Mouse (Mus musculus): Measurements from ENCODE around the gene Pcbp2. TPM values are rescaled to one million over a fixed set of nuclear protein-coding genes. Genes with fewer than 3 reads are reported as not detected.

The Pcbp2 gene
- polyA plus RNA-seq, 1 experiment from 2014 or later: 140 TPM

- peaks cover 20% of the 10 kb centered on the region for H3K4me1 ChIP-seq (ENCODE audit: control insufficient read depth, insufficient read depth, low read length)
- H3K9ac ChIP-seq (ENCODE audit: low read length): no peak overlapping the region
- H3K9me3 ChIP-seq (replicated peaks; ENCODE audit: control insufficient read depth, low read length): no peaks in the 10 kb centered on the region
- no peak overlapping the region for H3K4me3 ChIP-seq (ENCODE audit: low read length)
- WGBS: 77% methylated on average over 4 of the region's 4 CpGs
- no peaks in the 10 kb centered on the region for H3K27me3 ChIP-seq (ENCODE audit: control insufficient read depth, insufficient read depth, low read length)
- ATAC-seq (replicated peaks; ENCODE audit: extremely low read depth, insufficient read depth, low FRiP score): no peak
- H3K4me2 ChIP-seq (ENCODE audit: low read depth, low read length): no peak overlapping the region
- peaks cover 22% of the 10 kb centered on the region for H3K36me3 ChIP-seq (ENCODE audit: control insufficient read depth, insufficient read depth)
- no peak overlapping the region for H3K27ac ChIP-seq (ENCODE audit: low read length)
Measured at GRCm38 (mm10) chr15:102521480-102521879, 51.1 kb downstream of the Pcbp2 start.

- Histone ChIP-seq H3K9me3 (replicated peaks; ENCODE audit: control insufficient read depth, low read length) (no peaks in the 10 kb centered on the region), H3K36me3 (ENCODE audit: control insufficient read depth, insufficient read depth) (peaks cover 47% of the 10 kb centered on the region), H3K27me3 (ENCODE audit: control insufficient read depth, insufficient read depth, low read length) (no peaks in the 10 kb centered on the region), H3K9ac (ENCODE audit: low read length) (peak within 1 kb of the TSS; percentile 34; the same call in 1 of the 2 replicates), H3K4me2 (ENCODE audit: low read depth, low read length) (no peak within 1 kb of the TSS), H3K4me3 (ENCODE audit: low read length) (no peak within 1 kb of the TSS), H3K27ac (ENCODE audit: low read length) (no peak within 1 kb of the TSS), H3K4me1 (ENCODE audit: control insufficient read depth, insufficient read depth, low read length) (peaks cover 9% of the 10 kb centered on the region)
- 7% methylated on average over 3 of the region's 3 CpGs for WGBS
- no peak for ATAC-seq (replicated peaks; ENCODE audit: extremely low read depth, insufficient read depth, low FRiP score)
Measured at GRCm38 (mm10) chr15:102524892-102525485, 54.6 kb downstream of the Pcbp2 start, which contains the start of gene Npff. TSS of gene Npff (minus strand) at chr15:102524942.

GRCm38 (mm10) chr15:102526111-102527002, 56.0 kb downstream of the Pcbp2 start:
- Histone ChIP-seq H3K4me2 (ENCODE audit: low read depth, low read length) (no peak overlapping the region), H3K4me3 (ENCODE audit: low read length) (no peak overlapping the region), H3K27me3 (ENCODE audit: control insufficient read depth, insufficient read depth, low read length) (no peaks in the 10 kb centered on the region), H3K9me3 (replicated peaks; ENCODE audit: control insufficient read depth, low read length) (no peaks in the 10 kb centered on the region), H3K27ac (ENCODE audit: low read length) (no peak overlapping the region; the same call in 1 of the 2 replicates), H3K9ac (ENCODE audit: low read length) (no peak overlapping the region), H3K4me1 (ENCODE audit: control insufficient read depth, insufficient read depth, low read length) (no peaks in the 10 kb centered on the region), H3K36me3 (ENCODE audit: control insufficient read depth, insufficient read depth) (peaks cover 49% of the 10 kb centered on the region)
- no peak for ATAC-seq (replicated peaks; ENCODE audit: extremely low read depth, insufficient read depth, low FRiP score)
- 71% methylated on average over 6 of the region's 6 CpGs for WGBS

GRCm38 (mm10) chr15:102527936-102528335, 57.6 kb downstream of the Pcbp2 start:
- no peaks in the 10 kb centered on the region for H3K9me3 ChIP-seq (replicated peaks; ENCODE audit: control insufficient read depth, low read length)
- no peaks in the 10 kb centered on the region for H3K4me1 ChIP-seq (ENCODE audit: control insufficient read depth, insufficient read depth, low read length)
- H3K9ac ChIP-seq (ENCODE audit: low read length): no peak overlapping the region
- no peak overlapping the region for H3K27ac ChIP-seq (ENCODE audit: low read length)
- H3K4me2 ChIP-seq (ENCODE audit: low read depth, low read length): no peak overlapping the region
- H3K27me3 ChIP-seq (ENCODE audit: control insufficient read depth, insufficient read depth, low read length): no peaks in the 10 kb centered on the region
- peaks cover 47% of the 10 kb centered on the region for H3K36me3 ChIP-seq (ENCODE audit: control insufficient read depth, insufficient read depth)
- 74% methylated on average over 3 of the region's 3 CpGs for WGBS
- ATAC-seq (replicated peaks; ENCODE audit: extremely low read depth, insufficient read depth, low FRiP score): no peak
- H3K4me3 ChIP-seq (ENCODE audit: low read length): no peak overlapping the region

GRCm38 (mm10) chr15:102528396-102528795, 58.1 kb downstream of the Pcbp2 start:
- Histone ChIP-seq H3K9me3 (replicated peaks; ENCODE audit: control insufficient read depth, low read length) (no peaks in the 10 kb centered on the region), H3K36me3 (ENCODE audit: control insufficient read depth, insufficient read depth) (peaks cover 49% of the 10 kb centered on the region), H3K4me2 (ENCODE audit: low read depth, low read length) (no peak overlapping the region), H3K9ac (ENCODE audit: low read length) (no peak overlapping the region), H3K27ac (ENCODE audit: low read length) (no peak overlapping the region), H3K4me3 (ENCODE audit: low read length) (no peak overlapping the region), H3K27me3 (ENCODE audit: control insufficient read depth, insufficient read depth, low read length) (no peaks in the 10 kb centered on the region), H3K4me1 (ENCODE audit: control insufficient read depth, insufficient read depth, low read length) (no peaks in the 10 kb centered on the region)
- 97% methylated on average over 1 of the region's 1 CpGs for WGBS
- ATAC-seq (replicated peaks; ENCODE audit: extremely low read depth, insufficient read depth, low FRiP score): no peak

GRCm38 (mm10) chr15:102530566-102530965, 60.2 kb downstream of the Pcbp2 start:
- no peak overlapping the region for H3K9ac ChIP-seq (ENCODE audit: low read length)
- H3K4me2 ChIP-seq (ENCODE audit: low read depth, low read length): no peak overlapping the region
- WGBS: 79% methylated on average over 4 of the region's 4 CpGs
- H3K36me3 ChIP-seq (ENCODE audit: control insufficient read depth, insufficient read depth): peaks cover 49% of the 10 kb centered on the region
- no peaks in the 10 kb centered on the region for H3K27me3 ChIP-seq (ENCODE audit: control insufficient read depth, insufficient read depth, low read length)
- no peaks in the 10 kb centered on the region for H3K9me3 ChIP-seq (replicated peaks; ENCODE audit: control insufficient read depth, low read length)
- no peaks in the 10 kb centered on the region for H3K4me1 ChIP-seq (ENCODE audit: control insufficient read depth, insufficient read depth, low read length)
- no peak overlapping the region for H3K27ac ChIP-seq (ENCODE audit: low read length)
- no peak overlapping the region for H3K4me3 ChIP-seq (ENCODE audit: low read length)
- ATAC-seq (replicated peaks; ENCODE audit: extremely low read depth, insufficient read depth, low FRiP score): no peak

- WGBS: 85% methylated on average over 4 of the region's 4 CpGs
- peaks cover 56% of the 10 kb centered on the region for H3K36me3 ChIP-seq (ENCODE audit: control insufficient read depth, insufficient read depth)
- no peak for ATAC-seq (replicated peaks; ENCODE audit: extremely low read depth, insufficient read depth, low FRiP score)
Measured at GRCm38 (mm10) chr15:102531586-102531985, 61.2 kb downstream of the Pcbp2 start.

GRCm38 (mm10) chr15:102532106-102532900, 62.0 kb downstream of the Pcbp2 start:
- no peak for ATAC-seq (replicated peaks; ENCODE audit: extremely low read depth, insufficient read depth, low FRiP score)

More at GRCm38 (mm10) chr15:102531586-102531985, 61.2 kb downstream of the Pcbp2 start:
- H3K4me3 ChIP-seq (ENCODE audit: low read length): no peak overlapping the region
- H3K4me1 ChIP-seq (ENCODE audit: control insufficient read depth, insufficient read depth, low read length): no peaks in the 10 kb centered on the region
- H3K4me2 ChIP-seq (ENCODE audit: low read depth, low read length): no peak overlapping the region
- no peaks in the 10 kb centered on the region for H3K9me3 ChIP-seq (replicated peaks; ENCODE audit: control insufficient read depth, low read length)
- H3K9ac ChIP-seq (ENCODE audit: low read length): no peak overlapping the region
- no peaks in the 10 kb centered on the region for H3K27me3 ChIP-seq (ENCODE audit: control insufficient read depth, insufficient read depth, low read length)
- H3K27ac ChIP-seq (ENCODE audit: low read length): no peak overlapping the region

More at GRCm38 (mm10) chr15:102532106-102532900, 62.0 kb downstream of the Pcbp2 start:
- peaks cover 61% of the 10 kb centered on the region for H3K36me3 ChIP-seq (ENCODE audit: control insufficient read depth, insufficient read depth)
- no peak overlapping the region for H3K4me3 ChIP-seq (ENCODE audit: low read length)
- no peaks in the 10 kb centered on the region for H3K27me3 ChIP-seq (ENCODE audit: control insufficient read depth, insufficient read depth, low read length)
- H3K27ac ChIP-seq (ENCODE audit: low read length): no peak overlapping the region
- no peaks in the 10 kb centered on the region for H3K4me1 ChIP-seq (ENCODE audit: control insufficient read depth, insufficient read depth, low read length)
- no peak overlapping the region for H3K9ac ChIP-seq (ENCODE audit: low read length)
- H3K9me3 ChIP-seq (replicated peaks; ENCODE audit: control insufficient read depth, low read length): no peaks in the 10 kb centered on the region
- no peak overlapping the region for H3K4me2 ChIP-seq (ENCODE audit: low read depth, low read length)
- WGBS: 88% methylated on average over 3 of the region's 3 CpGs
